Mouse (Mus musculus): ENCODE measurements around the gene Prrc2a.

DNA sequence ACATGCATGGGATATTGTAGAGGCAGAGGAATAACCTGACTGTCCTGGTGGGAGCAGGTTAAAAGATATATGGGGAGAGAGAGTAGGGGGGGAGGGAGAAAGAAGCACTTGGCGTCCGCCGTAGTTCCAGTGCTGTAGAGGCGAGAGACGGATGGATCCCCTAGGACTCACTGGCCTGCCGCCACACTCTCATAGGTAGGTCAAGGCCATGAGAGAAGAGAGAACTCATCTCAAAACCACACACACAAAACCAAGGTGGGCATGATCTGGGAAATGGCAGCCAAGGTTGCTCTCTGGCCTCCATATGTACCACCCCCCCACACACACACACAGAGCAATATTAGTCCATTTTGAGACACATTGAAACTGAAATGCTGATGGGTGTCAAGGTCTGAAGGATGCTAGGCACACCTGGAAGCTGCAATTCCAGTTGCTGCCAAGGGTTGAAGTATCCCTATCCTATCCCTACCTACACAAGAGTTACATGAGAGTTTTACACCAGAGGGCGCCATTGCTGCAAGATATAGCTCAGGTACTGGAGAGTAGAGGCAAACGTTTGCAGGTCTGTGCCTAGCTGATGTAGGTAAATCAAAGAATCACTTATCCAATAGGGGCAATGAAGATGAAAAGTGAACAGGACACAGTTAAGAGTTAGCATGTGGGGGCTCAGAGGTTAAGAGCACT is 1.8 kb upstream of the Prrc2a start:
- no peak for TF ChIP-seq POLR2A (IDR thresholded peaks at IDR 0.05; ENCODE audit: borderline replicate concordance, extremely low read depth, low read depth, low read length)
- TF ChIP-seq CTCF (IDR thresholded peaks at IDR 0.05; ENCODE audit: insufficient read depth, low read length): peak; percentile 41; the same call in 1 of the 2 replicates
